Mouse (Mus musculus) cerebellum, postnatal 14 days (tissue): ENCODE measurements around the gene Fdxr.

ENCODE experiments used
- DNase-seq, 2 experiments: peaks; one replicate each; pipeline ENCODE4 v3.0.0; 2021; ENCODE audit warnings: mixed read lengths in 2 of 2

The Fdxr gene

GRCm38 (mm10) chr11:115289885-115290284 lies 13.0 kb upstream of the Fdxr start:
- DNase-seq: peak in 1 of 2 experiments; percentile 50

- DNase-seq: no peak
These were observed 11.5 kb upstream of the Fdxr start for GRCm38 (mm10) chr11:115288305-115288704.

DNA sequence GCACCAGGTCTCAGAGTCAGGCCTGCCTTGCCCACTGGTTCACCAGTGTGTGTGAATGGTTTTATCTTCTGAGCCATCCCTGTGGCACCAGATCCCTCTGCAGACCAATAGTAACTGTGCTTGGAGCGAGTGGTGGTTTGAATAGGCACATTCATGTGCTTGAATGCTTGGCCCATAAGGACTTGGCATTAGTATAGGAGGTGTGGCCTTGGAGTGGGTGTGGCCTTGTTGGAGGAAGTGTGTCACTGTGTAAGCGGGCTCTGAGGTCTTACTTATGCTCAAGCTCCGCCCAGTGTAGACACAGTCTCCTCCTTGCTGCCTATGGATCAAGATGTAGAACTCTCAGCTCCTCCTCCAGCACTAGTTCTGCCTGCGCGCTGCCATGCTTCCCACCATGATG lies 10.5 kb upstream of the Fdxr start:
- DNase-seq: no peak

GRCm38 (mm10) chr11:115286201-115286993 lies 9.5 kb upstream of the Fdxr start:
- peak in 1 of 2 experiments; percentile 34 for DNase-seq

DNA sequence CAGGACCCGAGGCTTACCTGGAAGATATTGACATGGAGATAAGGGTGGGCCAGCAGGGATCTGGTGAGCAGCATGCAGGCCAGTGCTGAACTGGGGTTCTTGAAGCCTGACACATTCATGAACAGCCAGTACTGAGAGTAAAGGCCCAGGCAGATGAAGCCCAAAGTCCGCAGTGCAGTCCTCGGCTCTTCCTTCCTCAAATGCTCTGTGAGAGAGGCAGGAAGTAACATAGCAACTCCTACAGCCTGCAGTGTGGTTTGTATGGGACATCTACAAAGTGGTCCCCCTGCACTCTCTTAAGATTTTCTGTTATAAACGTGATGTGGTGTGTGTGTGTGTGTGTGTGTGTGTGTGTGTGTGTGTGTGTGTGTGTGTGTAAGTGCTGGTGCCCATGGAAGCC lies 8.4 kb upstream of the Fdxr start:
- no peak for DNase-seq

DNA sequence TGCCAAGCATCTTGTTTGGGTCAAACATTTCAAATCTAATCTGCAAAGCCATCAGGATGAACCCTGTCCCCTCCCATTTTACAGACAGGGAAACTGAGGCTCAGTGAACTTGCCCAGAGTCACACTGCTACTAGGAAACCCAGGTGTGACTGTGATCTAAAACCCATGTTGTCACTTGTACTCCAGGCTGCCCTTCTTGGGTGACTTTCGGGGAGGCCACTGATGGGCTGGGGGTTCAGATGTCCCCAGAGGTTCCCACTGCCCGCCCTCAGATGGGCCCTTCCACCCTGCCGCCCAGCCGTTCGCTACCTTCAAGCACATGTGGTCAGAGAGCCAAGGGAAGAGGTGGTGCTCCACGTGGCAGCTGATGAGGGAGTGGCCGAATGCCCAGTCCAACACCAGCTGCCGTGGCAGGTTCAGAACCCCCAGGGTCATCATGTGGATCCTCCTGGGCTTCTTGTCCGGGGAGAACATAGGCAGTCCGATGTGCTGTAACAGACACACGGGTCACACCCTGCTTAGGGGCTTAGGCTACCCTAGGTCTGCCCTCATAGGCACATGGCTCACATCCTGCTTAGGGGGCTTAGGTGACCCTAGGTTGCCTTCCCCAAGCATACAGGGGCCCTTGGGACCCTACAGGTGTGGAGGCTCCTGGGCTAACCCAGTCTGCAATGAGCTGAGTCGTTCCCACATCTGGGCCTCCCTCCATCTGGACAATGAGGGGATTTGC lies 7.2 kb upstream of the Fdxr start:
- no peak for DNase-seq

GRCm38 (mm10) chr11:115283486-115283765 lies 6.6 kb upstream of the Fdxr start:
- peak in 1 of 2 experiments; percentile 40 for DNase-seq

- peak in 1 of 2 experiments; percentile 47 for DNase-seq
These were observed 6.1 kb upstream of the Fdxr start for GRCm38 (mm10) chr11:115282723-115283485.

GRCm38 (mm10) chr11:115282295-115282694 lies 5.4 kb upstream of the Fdxr start:
- DNase-seq: peak in 1 of 2 experiments; percentile 54

DNA sequence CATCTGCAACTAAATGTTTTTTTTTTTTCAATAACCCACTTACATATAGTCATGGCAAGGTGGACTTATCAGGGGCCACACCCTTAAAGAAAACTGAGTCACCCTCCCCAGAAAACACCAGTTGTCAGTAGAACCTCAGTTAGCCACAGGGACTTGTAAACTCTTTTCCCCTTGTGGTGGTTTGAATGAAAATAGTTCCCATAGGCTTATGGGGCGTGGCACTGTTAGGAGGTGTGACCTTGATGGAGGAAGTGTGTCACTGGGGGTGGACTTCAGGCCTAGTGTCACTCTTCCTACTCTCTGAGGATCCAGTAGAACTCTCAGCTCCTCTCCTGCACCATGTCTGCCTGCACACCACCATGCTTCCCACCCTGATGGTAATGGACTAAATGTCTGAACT lies 2.9 kb upstream of the Fdxr start:
- no peak for DNase-seq

GRCm38 (mm10) chr11:115278176-115278575 lies 1.3 kb upstream of the Fdxr start:
- no peak for DNase-seq

DNA sequence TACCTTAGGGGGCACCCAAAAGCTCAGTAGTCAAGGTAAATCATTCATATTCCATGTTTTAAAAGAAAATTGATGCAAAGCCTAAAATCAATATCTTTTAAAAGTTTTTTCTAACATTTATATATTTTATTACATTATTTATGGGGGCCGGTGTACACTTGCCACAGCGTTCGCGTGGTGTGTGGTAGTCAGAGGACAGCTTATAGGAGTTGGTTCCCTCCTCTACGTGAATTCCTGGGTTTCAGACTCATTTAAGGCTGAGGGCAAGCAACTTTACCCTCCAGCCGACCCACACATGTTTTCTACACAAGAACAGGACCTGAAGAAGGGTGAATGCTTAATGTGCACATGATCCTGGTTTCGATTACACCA lies 740 bp upstream of the Fdxr start:
- DNase-seq: no peak

GRCm38 (mm10) chr11:115275954-115276353 lies 896 bp downstream of the Fdxr start:
- no peak for DNase-seq

DNA sequence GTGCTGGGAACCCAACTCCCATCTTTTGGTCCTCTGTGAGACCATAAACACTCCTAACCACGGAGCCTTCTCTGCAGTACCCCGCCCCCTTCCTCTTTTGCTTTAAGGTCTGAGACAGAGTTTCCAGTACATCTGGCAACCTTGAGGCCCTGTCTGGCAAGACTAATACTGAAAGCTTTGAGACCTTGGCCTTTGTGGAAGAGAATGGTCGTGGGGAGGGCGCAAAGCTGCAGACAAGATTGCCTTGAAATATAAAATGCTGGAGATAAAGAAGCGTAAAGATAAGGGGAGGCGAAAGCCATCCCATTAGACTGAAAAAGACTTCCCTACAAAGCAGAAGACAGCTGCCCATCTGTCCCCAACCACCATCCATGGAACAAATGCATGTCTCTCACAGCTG lies 1.3 kb downstream of the Fdxr start:
- no peak for DNase-seq

GRCm38 (mm10) chr11:115274771-115275170 lies 2.1 kb downstream of the Fdxr start:
- no peak for DNase-seq

DNA sequence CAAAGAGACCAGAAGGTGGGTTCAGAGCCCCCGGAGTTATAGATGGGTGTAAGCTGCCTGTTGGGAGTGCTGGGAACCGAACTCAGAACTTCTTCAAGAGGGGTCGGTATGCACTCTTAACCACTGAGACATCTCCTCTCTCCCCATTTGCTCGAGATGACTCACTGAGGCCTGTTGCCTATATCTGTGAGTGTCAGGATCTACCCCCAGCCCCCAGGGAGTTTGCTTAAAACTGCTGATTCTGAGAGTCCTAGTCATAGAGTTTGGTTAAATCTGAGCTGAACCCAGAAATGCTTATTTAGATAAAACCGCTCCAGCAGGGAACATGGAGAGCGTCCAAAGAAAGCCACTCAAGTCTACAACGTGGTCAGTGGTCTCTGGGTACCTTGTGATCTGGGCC lies 2.7 kb downstream of the Fdxr start:
- DNase-seq: no peak

GRCm38 (mm10) chr11:115273735-115274134 lies 3.1 kb downstream of the Fdxr start:
- DNase-seq: no peak

GRCm38 (mm10) chr11:115272894-115273498 lies 3.9 kb downstream of the Fdxr start:
- no peak for DNase-seq

DNA sequence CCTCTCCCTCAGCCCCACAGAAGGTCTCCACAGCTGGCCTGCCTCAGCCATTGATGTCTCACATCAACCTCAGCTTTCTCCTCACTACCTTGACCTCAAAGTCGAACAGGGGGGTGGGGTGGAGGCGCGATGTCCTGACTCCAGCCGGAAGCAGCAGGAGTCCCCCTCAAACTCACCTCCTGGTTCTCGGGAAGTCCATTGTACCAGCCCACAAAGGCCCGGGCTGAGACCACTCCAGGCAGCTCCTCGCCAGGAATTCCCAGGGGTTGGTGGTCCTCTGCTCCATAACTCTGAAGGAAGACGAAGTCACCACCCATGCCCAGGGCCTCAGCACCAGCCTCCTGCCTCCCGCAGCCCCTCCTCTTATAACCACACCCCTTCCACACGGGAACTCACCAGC lies 5.4 kb downstream of the Fdxr start:
- no peak for DNase-seq

- no peak for DNase-seq
These were observed 5.8 kb downstream of the Fdxr start for GRCm38 (mm10) chr11:115271052-115271451.

GRCm38 (mm10) chr11:115270148-115270861 lies 6.5 kb downstream of the Fdxr start:
- DNase-seq: peak; percentile 95 to 97

GRCm38 (mm10) chr11:115269330-115270066 lies 7.4 kb downstream of the Fdxr start:
- DNase-seq: no peak
